Mouse (Mus musculus) hematopoietic stem cell, adult 5-6 weeks (primary cell): ENCODE data around the gene Add1. TPM values are rescaled to one million over a fixed set of nuclear protein-coding genes. Genes with fewer than 3 reads are reported as not detected.

Source experiments
- ATAC-seq, 2 experiments: fragments of 125-278 bp in 1 of 2; replicated peaks in 1 of 2; 2 replicates each; pipeline ENCODE4 v1.8.0; 2016 to 2017; ENCODE audit warnings: inconsistent platforms in 2 of 2, mild to moderate bottlenecking in 2 of 2, moderate number of reproducible peaks in 2 of 2, low read depth in 1 of 2, moderate TSS enrichment in 1 of 2; ENCODE audit not compliant: low FRiP score in 2 of 2, poor library complexity in 2 of 2, severe bottlenecking in 2 of 2, insufficient read depth in 1 of 2, low TSS enrichment in 1 of 2
- total RNA-seq: library from RNA; stranded (forward); fragments of 172-1452, 232-1000 nt; gene quantifications from 2 replicates; pipeline ENCODE4 v1.2.3, GENCODE M21; 2017

The Add1 gene
- total RNA-seq, 1 experiment from 2014 or later = 184 TPM

DNA sequence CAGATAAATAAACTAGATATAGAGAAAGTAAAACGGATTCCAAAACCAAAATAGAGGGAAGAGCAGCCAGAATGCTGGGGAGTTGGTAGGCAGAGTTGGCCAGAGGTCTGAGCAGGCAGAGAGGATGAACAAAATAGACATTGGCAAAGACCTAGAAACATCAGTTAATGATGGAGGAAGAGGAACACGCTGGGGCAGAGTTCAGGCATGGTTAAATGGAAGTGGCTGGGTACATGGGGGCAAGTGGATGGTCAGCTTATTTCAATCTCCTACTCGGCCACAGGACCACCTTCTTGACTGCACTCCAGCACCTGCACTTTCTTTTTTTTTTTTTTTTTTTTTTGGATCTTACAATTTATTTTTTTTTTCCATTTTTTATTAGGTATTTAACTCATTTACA is 68.5 kb downstream of the Add1 start:
- ATAC-seq = no peak

GRCm38 (mm10) chr5:34642932-34643331 is 69.5 kb downstream of the Add1 start:
- peak; percentile 68 to 89; a peak in 3 of 4 replicates for ATAC-seq

DNA sequence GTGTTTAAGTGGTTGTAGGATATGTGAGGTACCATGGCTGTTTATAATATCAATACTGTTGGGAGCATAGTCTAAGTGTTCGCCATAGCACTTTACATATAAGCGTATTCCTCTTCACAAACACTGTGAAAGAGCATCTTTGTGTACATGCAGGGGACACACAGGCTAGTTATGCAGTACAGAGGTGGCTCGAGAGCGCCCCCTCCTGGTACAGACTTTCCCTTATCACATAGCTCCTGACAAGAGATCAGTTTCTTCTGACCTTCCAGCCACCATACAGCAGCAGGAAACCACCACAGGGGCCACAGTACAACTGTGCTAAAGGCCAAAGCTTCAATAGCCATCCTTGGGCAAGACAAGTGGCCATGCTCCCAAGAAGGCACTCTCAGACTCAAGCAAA is 74.1 kb downstream of the Add1 start:
- ATAC-seq = peak; percentile 46 to 69; a peak in 2 of 4 replicates

DNA sequence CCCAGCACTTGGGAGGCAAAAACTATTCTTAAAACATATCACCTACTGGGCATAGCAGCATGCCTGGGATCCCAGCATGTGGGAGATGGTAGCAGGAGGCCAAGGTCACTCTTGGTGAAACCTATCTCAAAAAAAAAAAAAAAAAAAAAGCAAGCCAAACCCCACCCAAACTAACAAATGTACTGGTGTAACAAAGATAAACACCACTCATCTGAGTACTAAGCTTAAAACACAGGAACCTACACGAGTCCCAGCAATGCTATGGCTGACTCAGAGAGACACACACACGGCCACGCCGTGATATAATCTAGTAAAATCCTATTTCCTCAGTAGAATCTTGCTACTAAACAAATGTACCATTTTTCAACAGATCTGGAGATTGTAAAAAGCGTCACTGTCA is 79.5 kb downstream of the Add1 start:
- no peak for ATAC-seq

DNA sequence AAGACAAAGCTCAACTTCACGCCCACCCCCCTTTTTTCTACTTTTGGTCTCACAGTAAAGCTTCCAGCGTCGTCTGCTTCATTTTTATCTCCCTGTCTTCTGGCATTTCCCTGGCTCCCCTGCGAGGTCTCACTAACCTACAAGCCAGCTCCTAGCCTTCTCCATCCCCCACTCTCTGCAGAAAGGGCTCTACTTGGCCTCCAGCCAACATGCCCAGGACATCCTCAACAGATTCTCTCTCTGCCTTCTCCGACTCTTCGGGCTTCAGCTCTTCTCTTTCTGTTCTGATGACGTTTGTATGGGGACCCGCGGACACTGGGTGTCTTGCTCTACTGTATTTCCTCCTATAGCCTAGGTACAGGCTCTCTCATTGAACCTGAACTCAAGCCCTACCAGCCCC is 81.4 kb downstream of the Add1 start:
- ATAC-seq = no peak

- ATAC-seq = no peak
Measured at GRCm38 (mm10) chr5:34657556-34657955, 84.1 kb downstream of the Add1 start.

DNA sequence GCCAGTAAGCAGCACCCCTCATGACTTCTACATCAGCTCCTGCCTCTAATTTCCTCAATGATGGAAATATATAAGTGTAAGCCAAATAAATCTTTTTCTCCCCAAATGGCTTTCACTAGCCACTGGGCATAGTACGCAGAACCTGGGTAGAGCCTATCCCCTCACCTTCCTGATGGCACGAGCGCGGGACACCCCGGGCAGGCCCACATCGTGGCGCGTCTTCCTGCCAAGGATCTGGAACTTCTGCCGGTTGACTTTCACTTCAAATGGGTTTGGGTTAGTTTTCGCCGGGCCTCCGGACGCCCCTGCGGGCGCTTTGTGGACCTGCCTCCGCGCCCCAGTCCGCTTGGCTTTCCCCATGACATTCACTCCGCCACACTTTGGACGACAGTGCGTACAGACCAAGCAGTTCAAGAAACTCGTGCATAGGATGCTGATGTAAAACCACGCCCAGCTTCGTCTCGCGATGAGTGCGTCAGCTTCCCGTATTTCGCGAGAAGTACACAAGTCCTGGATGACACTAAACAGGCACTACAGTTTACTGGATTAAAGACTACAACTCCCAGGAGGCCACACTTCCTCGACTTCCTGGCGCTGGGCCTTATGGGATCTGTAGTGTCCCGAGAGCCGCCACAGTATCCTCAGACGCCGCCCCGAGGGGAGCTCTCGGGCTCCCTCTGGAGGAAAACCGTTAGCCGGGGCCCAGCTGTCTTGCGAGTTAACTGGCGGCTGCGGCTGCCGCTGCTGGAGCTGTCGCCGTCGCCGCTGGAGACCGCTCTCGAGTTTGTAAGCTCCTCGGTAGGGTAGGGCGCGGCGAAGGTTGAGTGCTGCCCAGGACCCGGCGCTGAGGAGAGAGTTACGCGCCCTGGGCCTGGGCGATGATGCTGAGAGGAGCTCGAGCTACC is 86.5 kb downstream of the Add1 start, which contains the start of the genes Nop14 and Grk4:
Gene Nop14, minus strand, starts transcription at position 463 of the 905 bp plus-strand sequence.
Gene Grk4, plus strand, starts transcription at position 694 of the 905 bp plus-strand sequence.
- ATAC-seq = peak; percentile 97 to 98

- no peak; a peak in 1 of 4 replicates for ATAC-seq
Measured at GRCm38 (mm10) chr5:34660591-34661130, 87.2 kb downstream of the Add1 start.

DNA sequence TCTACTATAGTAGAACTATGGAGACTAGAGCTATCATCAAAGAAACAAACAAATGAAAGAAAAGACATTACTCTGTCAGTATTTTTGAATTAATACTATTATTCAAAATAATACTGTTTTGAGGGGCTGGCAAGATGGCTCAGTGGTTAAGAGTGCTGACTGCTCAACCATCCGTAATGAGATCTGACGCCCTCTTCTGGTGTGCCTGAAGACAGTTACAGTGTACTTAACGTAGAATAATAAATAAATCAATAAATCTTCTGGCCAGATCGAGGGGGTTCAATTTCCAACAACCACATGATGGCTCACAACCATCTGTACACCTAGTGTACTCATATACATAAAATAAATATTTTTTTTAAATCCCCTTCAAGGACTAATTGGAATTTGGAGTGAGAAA is 88.4 kb downstream of the Add1 start:
- no peak for ATAC-seq

DNA sequence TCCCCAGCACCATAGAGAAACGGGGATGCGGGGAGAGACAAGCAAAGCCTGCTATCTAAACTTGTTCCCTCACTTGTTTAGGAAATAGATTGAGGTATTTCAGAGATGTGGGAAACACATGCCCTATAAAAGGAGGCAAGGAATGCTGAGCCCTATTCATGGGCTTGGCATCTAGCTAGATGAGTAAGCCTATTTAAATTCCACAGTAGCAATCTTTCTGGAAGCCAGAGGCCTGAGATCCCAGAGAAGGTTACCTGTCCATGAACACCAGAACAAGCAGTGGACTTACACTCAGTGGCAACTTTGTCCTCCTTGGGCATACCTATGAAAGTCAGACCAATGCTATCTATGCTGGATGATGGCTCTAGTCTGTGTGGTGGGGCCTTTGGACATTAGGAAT is 89.8 kb downstream of the Add1 start:
- no peak for ATAC-seq

GRCm38 (mm10) chr5:34669493-34669892 is 96.0 kb downstream of the Add1 start:
- ATAC-seq = no peak

GRCm38 (mm10) chr5:34670280-34670679 is 96.8 kb downstream of the Add1 start:
- no peak for ATAC-seq

Other genes with a start within 250 kb of the Add1 start
- gene Rnf4, start 237.4 kb upstream of the Add1 start, total RNA-seq = 161 and 185 TPM in 2 replicates
- 41.8 and 46.6 TPM in 2 replicates for gene Fam193a, start 203.7 kb upstream of the Add1 start, total RNA-seq
- 36.1 and 39.5 TPM in 2 replicates for gene Tnip2, start 59.7 kb upstream of the Add1 start, total RNA-seq
- gene Sh3bp2, start 47.8 kb upstream of the Add1 start, total RNA-seq = 22.6 and 23.4 TPM in 2 replicates
- 76.8 and 89.1 TPM in 2 replicates for gene Mfsd10, start 63.5 kb downstream of the Add1 start, total RNA-seq
- gene Nop14, start 86.5 kb downstream of the Add1 start, total RNA-seq = 58.8 and 65.0 TPM in 2 replicates
- gene Grk4, start 86.7 kb downstream of the Add1 start, total RNA-seq = 0.84 and 1.1 TPM in 2 replicates
- 19.5 and 33.1 TPM in 2 replicates for gene Htt, start 188.1 kb downstream of the Add1 start, total RNA-seq